8 mouse cellular contexts compared by ENCODE assay signal in the genomic region with DNA sequence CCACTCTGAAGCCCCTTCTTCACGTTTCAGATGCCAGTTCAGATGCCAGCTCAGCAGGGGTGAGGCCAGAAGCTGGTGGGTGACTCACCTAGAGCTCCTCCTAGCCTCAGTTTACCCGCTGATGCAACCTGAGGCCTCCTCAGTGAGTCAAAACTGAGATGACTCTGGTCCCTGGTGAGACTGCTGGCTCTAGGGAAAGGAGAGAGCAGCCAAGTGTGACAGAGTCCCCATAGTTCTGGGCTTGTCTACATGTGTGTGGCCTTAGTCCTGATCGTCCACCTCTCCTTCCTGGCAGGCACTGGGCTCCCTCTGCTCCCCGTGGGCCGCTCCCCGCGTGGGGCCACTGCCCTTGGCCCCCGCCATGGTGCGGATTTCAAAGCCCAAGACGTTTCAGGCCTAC. TPM values are rescaled to one million over a fixed set of nuclear protein-coding genes. Genes with fewer than 3 reads are reported as not detected.
DNase-seq lines count a peak whose midpoint lies in the region; ATAC-seq and TF ChIP-seq lines count a peak whose summit lies in the region.

No protein-coding gene starts in this region.

- WGBS in forebrain, embryonic 13.5 days, result 52% methylated on average over 10 of the region's 10 CpGs
- WGBS in kidney, embryonic 14.5 days, result 30% methylated on average over 10 of the region's 10 CpGs

- H3K9ac ChIP-seq in forebrain, embryonic 13.5 days, result peak overlapping the region; percentile 93
- H3K9ac ChIP-seq in kidney, embryonic 14.5 days (ENCODE audit: low read depth, low read length), result peak overlapping the region; percentile 82

- peaks cover 17% of the 10 kb centered on the region for H3K36me3 ChIP-seq in forebrain, embryonic 13.5 days (ENCODE audit: poor library complexity, severe bottlenecking)
- H3K36me3 ChIP-seq in kidney, embryonic 14.5 days (ENCODE audit: control insufficient read depth, insufficient read depth, low read length), result peaks cover 6% of the 10 kb centered on the region; the same call in 1 of the 2 replicates
- H3K36me3 ChIP-seq in myocyte (ENCODE audit: control insufficient read depth, insufficient read depth), result no peaks in the 10 kb centered on the region

- H3K9me3 ChIP-seq in forebrain, embryonic 13.5 days (replicated peaks), result no peaks in the 10 kb centered on the region
- H3K9me3 ChIP-seq in kidney, embryonic 14.5 days (ENCODE audit: control insufficient read depth, low read length), result no peaks in the 10 kb centered on the region

- peak overlapping the region; percentile 79 for H3K27ac ChIP-seq in forebrain, embryonic 13.5 days
- H3K27ac ChIP-seq in kidney, embryonic 14.5 days (ENCODE audit: low read depth, low read length), result no peak overlapping the region

- peak overlapping the region; percentile 7 for H3ac ChIP-seq in myocyte (ENCODE audit: control insufficient read depth, insufficient read length)

- H3K4me2 ChIP-seq in forebrain, embryonic 13.5 days, result peak overlapping the region; percentile 97
- peak overlapping the region; percentile 97 for H3K4me2 ChIP-seq in kidney, embryonic 14.5 days (replicated peaks; ENCODE audit: low read depth, low read length)
- H3K4me2 ChIP-seq in myocyte (ENCODE audit: low read depth), result peak overlapping the region; percentile 85

- peak overlapping the region; percentile 81 for H3K4me3 ChIP-seq in forebrain, embryonic 13.5 days
- H3K4me3 ChIP-seq in kidney, embryonic 14.5 days (ENCODE audit: low read length), result peak overlapping the region; percentile 73
- peak overlapping the region; percentile 30 for H3K4me3 ChIP-seq in myocyte

- peak; percentile 97 for DNase-seq in heart, adult 11 months
- no peak for DNase-seq in heart, adult 8-10 months (ENCODE audit: low spot score)
- peak; percentile 30 for DNase-seq in NIH3T3 (ENCODE audit: low read depth)
- DNase-seq in frontal cortex, postnatal 10 days (ENCODE audit: low spot score in 2 of 2), result no peak

- H3K4me1 ChIP-seq in forebrain, embryonic 13.5 days, result peaks cover 55% of the 10 kb centered on the region
- H3K4me1 ChIP-seq in kidney, embryonic 14.5 days (ENCODE audit: control insufficient read depth, insufficient read depth, low read length), result peaks cover 29% of the 10 kb centered on the region

- no peaks in the 10 kb centered on the region for H3K27me3 ChIP-seq in forebrain, embryonic 13.5 days
- no peaks in the 10 kb centered on the region for H3K27me3 ChIP-seq in kidney, embryonic 14.5 days (ENCODE audit: control insufficient read depth, insufficient read depth, low read length)
- no peaks in the 10 kb centered on the region for H3K27me3 ChIP-seq in myocyte (ENCODE audit: control insufficient read depth, insufficient read depth, insufficient read length)

- TF ChIP-seq POLR2A in myocyte (IDR thresholded peaks at IDR 0.05; ENCODE audit: insufficient read length, low read depth), result no peak

- no peak for ATAC-seq in forebrain, embryonic 13.5 days
- ATAC-seq in kidney, embryonic 14.5 days (ENCODE audit: low FRiP score, low TSS enrichment), result no peak
- no peak for ATAC-seq in megakaryocyte-erythroid progenitor cell, adult 5-6 weeks (replicated peaks; ENCODE audit: low FRiP score, low TSS enrichment, poor library complexity, severe bottlenecking)

- H3K79me2 ChIP-seq in myocyte (ENCODE audit: control insufficient read depth, insufficient read depth), result no peaks in the 10 kb centered on the region

TF ChIP-seq in myocyte, 11 proteins besides CTCF, POLR2A, EP300 and RAD21:
- no peak for TF ChIP-seq MYOD1 (IDR thresholded peaks at IDR 0.05; ENCODE audit: control insufficient read depth in 1 of 3, insufficient read length in 2 of 3, low read depth in 2 of 3)
- no peak for TF ChIP-seq TCF3 (IDR thresholded peaks at IDR 0.05; ENCODE audit: insufficient read length, low read depth)
- peak; percentile 14; the same call in 1 of the 2 replicates for TF ChIP-seq CEBPB (IDR thresholded peaks at IDR 0.05; ENCODE audit: insufficient read depth, poor library complexity, severe bottlenecking)

RNA-seq across cellular contexts. Expression of a gene that starts 0.7 kb away (rescaled TPM):
- total RNA-seq in heart, adult 8-10 months (2022), result 10 to 100 TPM; 46.6 to 99.6 (median 72.6) TPM
- 124 and 143 TPM in 2 replicates for polyA plus RNA-seq in forebrain, embryonic 13.5 days (2015; fragmentation: Nextera tagmentation; extraction: Ambion mirVana)
- polyA plus RNA-seq in kidney, embryonic 14.5 days (2014; fragmentation: Nextera tagmentation; extraction: Ambion mirVana), result 87.5 and 94.5 TPM in 2 replicates
- polyA plus RNA-seq in myocyte (2012; fragmentation: generic; extraction: Trizol), result 82.2 TPM
- total RNA-seq in megakaryocyte-erythroid progenitor cell, adult 5-6 weeks (2014; fragmentation: Nextera tagmentation), result 26.6 and 40.6 TPM in 2 replicates
- total RNA-seq in megakaryocyte-erythroid progenitor cell, adult 5-6 weeks (2017), result 20.2 and 22.6 TPM in 2 replicates

RNA-seq across cellular contexts. Expression of a gene that starts 3.8 kb away (rescaled TPM):
- total RNA-seq in heart, adult 8-10 months (2022), result under 1 TPM; 0.40 to 0.49 (median 0.42) TPM
- 0.43 and 0.55 TPM in 2 replicates for polyA plus RNA-seq in forebrain, embryonic 13.5 days (2015; fragmentation: Nextera tagmentation; extraction: Ambion mirVana)
- polyA plus RNA-seq in kidney, embryonic 14.5 days (2014; fragmentation: Nextera tagmentation; extraction: Ambion mirVana), result 0.24 and 0.36 TPM in 2 replicates
- 0.23 TPM for polyA plus RNA-seq in myocyte (2012; fragmentation: generic; extraction: Trizol)
- 0.69 and 3.1 TPM in 2 replicates for total RNA-seq in megakaryocyte-erythroid progenitor cell, adult 5-6 weeks (2014; fragmentation: Nextera tagmentation)
- not detected in 2 replicates for total RNA-seq in megakaryocyte-erythroid progenitor cell, adult 5-6 weeks (2017)

RNA-seq across cellular contexts. Expression of a gene that starts 11.3 kb away (rescaled TPM):
- total RNA-seq in heart, adult 8-10 months (2022), result 1 to 10 TPM; 1.3 to 2.2 (median 1.8) TPM
- polyA plus RNA-seq in forebrain, embryonic 13.5 days (2015; fragmentation: Nextera tagmentation; extraction: Ambion mirVana), result 1.7 and 2.8 TPM in 2 replicates
- polyA plus RNA-seq in kidney, embryonic 14.5 days (2014; fragmentation: Nextera tagmentation; extraction: Ambion mirVana), result 2.0 and 2.6 TPM in 2 replicates
- 1.1 TPM for polyA plus RNA-seq in myocyte (2012; fragmentation: generic; extraction: Trizol)
- 0.26 and 2.5 TPM in 2 replicates for total RNA-seq in megakaryocyte-erythroid progenitor cell, adult 5-6 weeks (2014; fragmentation: Nextera tagmentation)
- total RNA-seq in megakaryocyte-erythroid progenitor cell, adult 5-6 weeks (2017), result 0.09 TPM in 1 of 2 replicates, not detected in the other

RNA-seq across cellular contexts. Expression of a gene that starts 14.8 kb away (rescaled TPM):
- 10 to 100 TPM; 32.7 to 36.8 (median 34.5) TPM for total RNA-seq in heart, adult 8-10 months (2022)
- 246 and 258 TPM in 2 replicates for polyA plus RNA-seq in forebrain, embryonic 13.5 days (2015; fragmentation: Nextera tagmentation; extraction: Ambion mirVana)
- 294 and 371 TPM in 2 replicates for polyA plus RNA-seq in kidney, embryonic 14.5 days (2014; fragmentation: Nextera tagmentation; extraction: Ambion mirVana)
- 113 TPM for polyA plus RNA-seq in myocyte (2012; fragmentation: generic; extraction: Trizol)
- 176 and 189 TPM in 2 replicates for total RNA-seq in megakaryocyte-erythroid progenitor cell, adult 5-6 weeks (2014; fragmentation: Nextera tagmentation)
- 104 and 127 TPM in 2 replicates for total RNA-seq in megakaryocyte-erythroid progenitor cell, adult 5-6 weeks (2017)

RNA-seq across cellular contexts. Expression of a gene that starts 18.1 kb away (rescaled TPM):
- 10 to 100 TPM; 46.5 to 52.3 (median 50.4) TPM for total RNA-seq in heart, adult 8-10 months (2022)
- 75.3 and 78.3 TPM in 2 replicates for polyA plus RNA-seq in forebrain, embryonic 13.5 days (2015; fragmentation: Nextera tagmentation; extraction: Ambion mirVana)
- 55.0 and 79.2 TPM in 2 replicates for polyA plus RNA-seq in kidney, embryonic 14.5 days (2014; fragmentation: Nextera tagmentation; extraction: Ambion mirVana)
- polyA plus RNA-seq in myocyte (2012; fragmentation: generic; extraction: Trizol), result 126 TPM
- 41.0 and 45.1 TPM in 2 replicates for total RNA-seq in megakaryocyte-erythroid progenitor cell, adult 5-6 weeks (2014; fragmentation: Nextera tagmentation)
- total RNA-seq in megakaryocyte-erythroid progenitor cell, adult 5-6 weeks (2017), result 17.5 and 20.1 TPM in 2 replicates

Comparison
In these comparisons a context has a peak if more than half of its experiments do, and no peak if none do; other contexts are left out.
1. DNase-seq: peak in heart, adult 11 months (single experiment) and NIH3T3 (single experiment); none in heart, adult 8-10 months (single experiment) and frontal cortex, postnatal 10 days (0 of 2).
2. H3K4me3 ChIP-seq: peak in every context shown above with its lines; median percentile 81 in forebrain, embryonic 13.5 days; 73 in kidney, embryonic 14.5 days; 30 in myocyte.
3. Peak in every context shown above with its lines, with median percentiles within 50 percentile points of each other: H3K4me2 ChIP-seq.